Mouse (Mus musculus) layer of hippocampus, adult 9-11 months (tissue): Measurements from ENCODE around the gene Kcnk5.

Experiments used
- DNase-seq: peaks from one replicate; pipeline ENCODE4 v3.0.0; 2022

Gene Kcnk5

DNA sequence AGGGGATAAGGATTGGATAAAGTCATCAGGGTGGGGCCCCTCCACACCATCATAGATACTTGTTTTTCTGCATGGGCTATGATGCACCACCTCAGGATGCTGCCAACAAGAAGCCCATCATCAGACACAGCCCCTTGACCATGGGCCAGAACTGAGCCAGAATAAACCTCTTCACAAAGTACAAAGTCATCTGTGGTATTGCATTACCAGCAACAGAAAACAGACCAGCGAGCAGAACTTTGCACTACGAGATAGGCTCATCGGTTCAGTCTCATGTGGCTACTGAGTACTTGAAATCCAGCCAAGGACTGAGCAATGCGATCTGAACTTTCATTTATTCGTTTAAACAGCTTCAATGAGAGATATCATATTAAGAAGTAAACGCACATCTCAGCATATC, 18.9 kb downstream of the Kcnk5 start:
- DNase-seq, result no peak

- DNase-seq, result no peak
These were observed 22.6 kb downstream of the Kcnk5 start for GRCm38 (mm10) chr14:20158727-20159681.

- no peak for DNase-seq
These were observed 24.0 kb downstream of the Kcnk5 start for GRCm38 (mm10) chr14:20157595-20157994.

- no peak for DNase-seq
These were observed 25.9 kb downstream of the Kcnk5 start for GRCm38 (mm10) chr14:20155718-20156117.

- DNase-seq, result no peak
These were observed 26.7 kb downstream of the Kcnk5 start for GRCm38 (mm10) chr14:20154937-20155336.

DNA sequence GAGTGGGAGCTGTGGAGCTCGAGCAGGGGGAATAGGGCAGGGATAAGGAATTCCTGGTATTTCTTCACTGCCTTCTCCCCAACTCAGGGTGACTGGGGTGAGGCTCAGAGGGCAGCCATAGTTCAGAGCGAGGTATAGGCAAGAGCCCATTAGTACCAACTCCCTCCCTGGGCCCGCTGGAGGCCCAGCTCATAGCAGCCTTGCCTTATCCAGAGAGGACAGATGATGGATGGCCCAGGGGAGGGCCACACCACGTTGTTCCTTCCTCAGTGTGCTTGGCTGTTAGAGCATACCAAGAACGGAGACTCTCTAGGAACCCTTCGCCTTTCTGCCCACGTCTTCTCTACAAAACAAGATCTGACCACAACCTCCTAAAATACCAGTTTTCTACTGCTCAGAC, 27.4 kb downstream of the Kcnk5 start:
- DNase-seq, result no peak

- no peak for DNase-seq
These were observed 32.2 kb downstream of the Kcnk5 start for GRCm38 (mm10) chr14:20149127-20150080.

DNA sequence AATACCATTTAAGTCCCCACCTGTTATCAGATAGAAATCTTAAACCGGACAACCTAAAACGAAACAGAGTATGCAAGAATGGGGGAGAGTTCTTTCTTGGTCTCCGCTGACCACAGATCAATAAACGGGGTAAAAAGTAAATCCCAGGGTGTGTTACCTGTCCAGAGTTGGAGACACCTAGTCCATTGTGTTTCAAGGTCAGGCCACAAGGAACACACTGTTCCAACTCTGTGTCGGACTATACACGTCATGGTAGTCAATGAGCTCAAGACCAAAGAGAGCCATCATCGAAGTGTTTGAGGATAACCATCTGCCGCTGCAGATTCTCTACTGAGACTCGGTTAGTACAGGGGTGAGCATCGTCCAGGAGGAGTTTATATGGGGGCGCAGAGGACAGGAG, 33.1 kb downstream of the Kcnk5 start:
- DNase-seq, result no peak

DNA sequence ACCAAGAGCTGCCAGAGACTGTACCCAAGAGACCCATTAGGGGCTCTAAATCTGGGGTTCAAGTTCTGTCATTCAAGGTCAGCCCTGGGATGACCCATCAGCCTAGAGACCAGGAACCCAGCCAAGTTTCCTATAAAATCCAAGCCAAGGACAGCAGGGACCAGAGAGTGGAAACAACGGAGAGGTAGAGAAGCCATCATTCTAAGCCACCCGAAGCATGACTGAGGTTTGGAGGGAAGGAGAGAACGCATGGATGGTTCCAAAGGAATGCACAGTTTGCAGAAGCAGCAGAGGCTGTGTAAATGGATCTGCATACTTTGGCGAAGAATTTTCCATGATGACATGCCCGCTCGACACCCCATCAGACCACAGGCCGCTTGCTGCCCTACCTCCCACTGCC, 33.8 kb downstream of the Kcnk5 start:
- no peak for DNase-seq

GRCm38 (mm10) chr14:20144093-20144492, 37.5 kb downstream of the Kcnk5 start:
- peak; percentile 63 for DNase-seq

GRCm38 (mm10) chr14:20138484-20139355, 42.9 kb downstream of the Kcnk5 start, which contains the start of gene Saysd1:
TSS of gene Saysd1 (minus strand) at chr14:20138534.
- DNase-seq, result no peak

- DNase-seq, result no peak
These were observed 46.5 kb downstream of the Kcnk5 start for GRCm38 (mm10) chr14:20134965-20135671.

DNA sequence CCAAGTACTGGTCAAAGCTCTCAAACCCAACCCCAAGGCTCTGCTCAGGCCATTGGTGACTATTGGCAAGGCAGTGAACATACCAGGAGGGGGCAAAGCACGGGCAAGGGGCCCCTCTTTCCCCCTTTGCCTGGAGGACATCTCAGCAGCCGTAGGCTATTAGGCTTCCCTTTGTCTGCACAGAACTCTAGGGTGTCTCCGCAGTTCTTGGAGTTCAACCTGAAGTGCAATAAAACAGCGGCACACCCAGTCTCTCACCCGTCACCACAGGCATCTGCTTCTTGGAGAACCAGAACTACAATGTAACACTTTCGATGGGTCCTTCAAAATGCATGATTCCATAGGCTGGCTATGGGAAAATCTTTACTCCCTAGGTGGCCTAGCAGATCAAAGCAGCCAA, 53.4 kb downstream of the Kcnk5 start:
- no peak for DNase-seq

DNA sequence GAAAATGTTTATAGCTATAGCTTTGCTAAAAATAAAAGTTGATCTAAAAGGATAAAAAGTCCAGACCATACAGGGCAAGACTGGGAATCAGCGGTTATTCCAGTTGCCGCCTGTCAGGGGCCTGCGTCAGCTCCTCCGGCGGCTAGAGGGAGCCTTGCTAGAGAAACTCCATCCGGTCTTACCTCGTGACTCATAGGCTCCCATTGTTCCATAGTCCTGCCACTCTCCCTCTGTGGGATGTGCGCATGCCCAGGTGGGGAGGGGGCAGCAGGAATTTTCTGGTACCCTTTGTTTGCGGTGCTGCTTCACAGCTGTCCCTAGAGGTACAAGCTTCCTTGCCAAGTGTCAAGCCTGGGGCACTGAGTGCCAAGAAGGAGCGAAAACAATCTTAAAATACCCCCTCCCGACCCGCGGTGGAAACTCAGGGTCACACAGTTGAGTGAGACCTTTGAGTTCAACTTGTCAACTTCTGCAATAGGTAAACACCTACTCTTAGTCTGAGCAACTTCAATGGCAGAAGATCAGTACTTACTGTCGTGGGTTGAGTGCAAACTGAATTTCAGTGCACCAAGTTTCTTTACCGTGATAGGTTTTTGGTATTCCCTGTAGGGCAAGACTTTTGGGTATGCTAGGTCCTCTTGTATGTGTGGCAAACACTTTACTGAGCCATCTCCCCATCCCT, 54.1 kb downstream of the Kcnk5 start:
- no peak for DNase-seq

GRCm38 (mm10) chr14:20120868-20121267, 60.7 kb downstream of the Kcnk5 start:
- DNase-seq, result no peak

DNA sequence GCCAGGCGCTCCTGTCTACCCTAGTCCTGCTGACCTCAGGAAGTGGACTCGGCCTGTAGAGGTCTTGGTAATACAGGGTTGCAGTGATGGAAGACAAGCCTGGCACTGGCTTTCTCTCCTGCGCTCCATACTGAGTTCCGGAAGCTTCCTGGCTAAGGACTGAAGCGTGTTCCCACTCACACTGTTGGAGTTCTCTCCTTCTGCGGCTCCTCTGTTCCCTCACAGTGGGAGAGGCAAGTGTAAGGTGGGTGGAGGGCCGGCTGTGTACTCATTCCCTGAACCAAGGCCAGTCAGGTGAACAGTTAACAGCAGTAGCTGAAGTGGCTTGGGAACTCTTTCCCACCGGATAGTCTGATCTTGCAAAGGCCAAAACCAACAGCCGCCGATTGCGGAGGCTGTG, 61.6 kb downstream of the Kcnk5 start:
- no peak for DNase-seq

- DNase-seq, result no peak
These were observed 65.4 kb downstream of the Kcnk5 start for GRCm38 (mm10) chr14:20116149-20116605.

DNA sequence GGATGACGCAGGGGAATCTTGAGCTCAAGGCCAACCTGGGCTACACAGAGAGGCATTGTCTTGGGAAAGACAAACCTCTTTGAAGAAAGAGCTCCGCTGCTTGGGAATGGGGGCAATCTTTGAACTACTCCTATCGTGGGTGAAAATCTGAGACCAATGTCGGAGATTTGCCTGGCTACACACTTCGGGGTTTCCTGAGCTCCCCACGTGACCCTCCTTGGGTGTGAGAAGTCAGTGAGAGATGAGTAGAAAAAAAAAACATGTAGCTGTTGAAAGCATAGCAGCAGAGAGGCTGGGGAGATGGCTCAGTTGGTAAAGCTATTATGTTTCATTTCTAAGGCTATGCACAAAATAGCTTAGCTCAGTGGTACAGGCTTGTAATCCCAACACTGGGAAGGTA, 66.7 kb downstream of the Kcnk5 start:
- DNase-seq, result no peak

DNA sequence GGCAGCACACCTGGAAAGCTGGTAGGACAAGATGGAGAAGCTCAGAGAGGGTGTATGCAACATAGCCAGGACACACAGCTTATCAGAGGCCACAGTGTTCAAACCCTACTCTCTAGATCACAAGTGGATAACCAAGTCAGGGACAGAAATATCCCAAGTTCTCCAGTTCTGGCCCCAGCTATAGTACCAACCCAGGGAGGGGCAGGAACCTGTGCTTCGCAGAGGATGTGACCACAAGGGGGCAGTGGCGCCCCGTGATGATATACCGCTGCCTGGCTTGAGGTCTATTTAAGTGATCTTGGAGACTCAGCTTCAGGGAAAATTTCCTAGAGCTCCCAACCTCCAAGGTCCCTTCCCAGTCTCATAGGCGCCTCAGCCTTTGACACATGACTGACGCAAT, 67.6 kb downstream of the Kcnk5 start:
- DNase-seq, result peak; percentile 75

DNA sequence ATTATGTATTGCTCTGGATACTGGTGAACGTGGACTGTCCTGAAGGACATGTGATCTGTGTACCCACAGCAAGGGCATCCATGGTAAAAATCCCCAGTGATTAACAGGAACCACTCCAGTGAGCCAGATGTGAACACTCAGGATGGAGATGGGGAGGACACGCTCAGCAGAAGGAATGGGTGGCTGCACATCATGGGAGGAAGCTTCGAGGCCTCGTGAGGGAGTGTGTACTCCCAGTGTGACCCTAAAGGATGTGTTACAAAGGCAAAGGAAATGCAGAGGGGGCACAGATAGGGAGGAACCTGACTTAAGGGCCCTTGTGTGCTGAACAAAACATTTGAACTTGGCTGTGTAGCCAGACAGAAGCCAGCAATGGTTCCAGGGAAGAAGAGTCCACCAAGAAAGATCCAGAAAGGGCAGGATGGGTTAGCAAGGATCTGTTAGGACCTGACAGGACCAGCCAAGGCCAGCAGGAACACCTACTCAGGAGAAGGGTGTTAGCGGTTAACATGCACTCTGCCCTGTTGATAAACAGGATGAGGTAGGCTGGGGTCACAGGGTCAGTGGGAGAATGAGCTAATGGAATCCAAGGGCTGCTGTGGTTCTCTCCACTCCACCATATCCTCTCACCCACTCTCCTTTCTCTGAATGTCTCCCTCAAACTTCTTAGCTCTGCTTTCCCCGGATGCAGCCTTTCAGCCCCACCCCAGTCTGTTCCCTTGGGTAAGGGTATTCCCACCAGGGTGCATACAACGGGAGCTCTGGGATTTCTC, 68.2 kb downstream of the Kcnk5 start:
- DNase-seq, result no peak
